Mouse (Mus musculus) midbrain, postnatal 0 days (tissue): ENCODE measurements around the gene Cyren. TPM values are rescaled to one million over a fixed set of nuclear protein-coding genes. Genes with fewer than 3 reads are reported as not detected.

ENCODE experiments used
- ATAC-seq: fragments of 200-750 bp; cut with Nextera tagmentation; 2 replicates; pipeline ENCODE4 v1.8.0; 2017; ENCODE audit warnings: moderate number of reproducible peaks, mild to moderate bottlenecking, moderate TSS enrichment, moderate library complexity; ENCODE audit not compliant: low FRiP score
- DNase-seq: peaks from one replicate; pipeline ENCODE4 v3.0.0-alpha.2; 2015; ENCODE audit warnings: low spot score
- H3K27ac ChIP-seq: fragments of 300-500 bp; sonication (generic); 2 replicates; pipeline ENCODE4 v1.5.1; 2014; ENCODE audit warnings: low read depth, mild to moderate bottlenecking, low read length, mixed read lengths
- H3K27me3 ChIP-seq: fragments of 300-500 bp; sonication (generic); 2 replicates; pipeline ENCODE4 v1.6.1; 2014; ENCODE audit warnings: low read length, control low read depth, mixed read lengths; ENCODE audit not compliant: insufficient read depth
- H3K36me3 ChIP-seq: fragments of 300-500 bp; sonication (generic); 2 replicates; pipeline ENCODE4 v1.6.1; 2014; ENCODE audit warnings: low read length, control low read depth, mixed read lengths; ENCODE audit not compliant: insufficient read depth
- H3K4me1 ChIP-seq: fragments of 300-500 bp; sonication (generic); 2 replicates; pipeline ENCODE4 v1.6.1; 2014; ENCODE audit warnings: mild to moderate bottlenecking, control low read depth, antibody characterized with exemption, low read length, mixed read lengths; ENCODE audit not compliant: insufficient read depth
- H3K4me2 ChIP-seq: fragments of 300-500 bp; sonication (generic); 2 replicates; pipeline ENCODE4 v1.6.1; 2014; ENCODE audit warnings: low read depth, mild to moderate bottlenecking, low read length, mixed read lengths; ENCODE audit not compliant: poor library complexity, severe bottlenecking
- H3K4me3 ChIP-seq: fragments of 300-500 bp; sonication (generic); 2 replicates; pipeline ENCODE4 v1.5.1; 2014; ENCODE audit warnings: low read depth, mild to moderate bottlenecking, low read length, moderate library complexity
- H3K9ac ChIP-seq: fragments of 300-500 bp; sonication (generic); replicated peaks from 2 replicates; pipeline ENCODE4 v1.6.1; 2014; ENCODE audit warnings: mild to moderate bottlenecking, low read length, moderate library complexity, mixed read lengths; ENCODE audit not compliant: poor library complexity, severe bottlenecking
- H3K9me3 ChIP-seq: fragments of 300-500 bp; sonication (generic); 2 replicates; pipeline ENCODE4 v1.6.1; 2016; ENCODE audit warnings: low read length, control low read depth
- CTCF ChIP-seq: IDR thresholded peaks from 2 replicates; pipeline ENCODE4 v1.5.1; 2016; ENCODE audit warnings: antibody characterized with exemption, mild to moderate bottlenecking
- WGBS: fragments of 180-500 bp; shearing (Covaris S2); extraction: QIAGEN DNeasy Blood & Tissue Kit; methylation state at CpG from one replicate; pipeline ENCODE4 v1.1.7; 2014; 5-methylcytosine and 5-hydroxymethylcytosine counted together
- polyA plus RNA-seq: library from polyadenylated mRNA; unstranded; fragments of >200 nt; fragmentation: Nextera tagmentation; extraction: Ambion mirVana; gene quantifications from 2 replicates; pipeline ENCODE4 v1.2.1, GENCODE M21; 2015
- total RNA-seq: library from RNA; depleted of rRNA; stranded (reverse); fragments of >200 nt; gene quantifications from 2 replicates; pipeline ENCODE4 v1.2.3, GENCODE M21; 2014

The Cyren gene
- total and polyA plus RNA-seq, 2 experiments from 2014 or later = 4.9 to 6.0 TPM

DNA sequence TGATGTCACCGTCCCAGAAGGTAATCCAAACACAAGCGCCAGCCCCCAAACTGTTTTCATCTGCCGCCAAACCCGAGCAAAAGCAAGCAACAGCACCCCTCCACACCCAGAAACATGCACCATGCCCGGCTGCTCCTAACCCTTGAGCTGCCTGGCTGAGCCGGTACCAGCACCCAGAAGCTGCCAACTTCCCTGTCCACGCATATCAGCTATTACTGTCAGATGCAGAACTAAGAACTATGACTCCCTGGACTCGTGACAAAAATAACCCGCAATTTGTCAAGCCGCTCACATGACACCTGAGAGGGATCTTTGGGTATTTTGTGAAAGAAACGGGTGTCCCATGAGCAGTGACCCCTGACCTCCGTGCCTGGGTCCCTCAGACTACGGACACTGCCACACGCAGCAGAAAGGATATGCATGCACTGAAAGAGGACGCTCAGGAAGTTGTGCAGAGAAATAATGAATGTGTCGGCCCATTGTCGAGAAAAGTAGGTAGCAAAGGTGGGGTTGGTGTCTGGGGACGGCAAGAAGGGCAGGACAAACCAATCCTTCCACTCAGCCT is 29.9 kb upstream of the Cyren start:
- Histone ChIP-seq H3K9ac (no peak overlapping the region), H3K27ac (no peak overlapping the region), H3K4me3 (no peak overlapping the region), H3K4me1 (peaks cover 7% of the 10 kb centered on the region; the same call in 1 of the 2 replicates), H3K36me3 (peaks cover 42% of the 10 kb centered on the region), H3K9me3 (no peaks in the 10 kb centered on the region), H3K27me3 (no peaks in the 10 kb centered on the region), H3K4me2 (no peak overlapping the region)
- no peak for DNase-seq
- TF ChIP-seq CTCF = no peak
- 91% methylated on average over 18 of the region's 18 CpGs for WGBS
- no peak for ATAC-seq

GRCm38 (mm10) chr6:34907121-34907614 is 29.3 kb upstream of the Cyren start:
- peaks cover 7% of the 10 kb centered on the region; the same call in 1 of the 2 replicates for H3K4me1 ChIP-seq
- no peak overlapping the region for H3K27ac ChIP-seq
- ATAC-seq = no peak
- no peaks in the 10 kb centered on the region for H3K9me3 ChIP-seq
- H3K9ac ChIP-seq = no peak overlapping the region
- no peak overlapping the region for H3K4me2 ChIP-seq
- H3K4me3 ChIP-seq = no peak overlapping the region
- 83% methylated on average over 2 of the region's 2 CpGs for WGBS
- DNase-seq = no peak
- no peak for TF ChIP-seq CTCF
- peaks cover 48% of the 10 kb centered on the region for H3K36me3 ChIP-seq
- no peaks in the 10 kb centered on the region for H3K27me3 ChIP-seq

GRCm38 (mm10) chr6:34906661-34907060 is 28.8 kb upstream of the Cyren start:
- peaks cover 7% of the 10 kb centered on the region; the same call in 1 of the 2 replicates for H3K4me1 ChIP-seq
- H3K36me3 ChIP-seq = peaks cover 53% of the 10 kb centered on the region
- no peak for TF ChIP-seq CTCF
- no peaks in the 10 kb centered on the region for H3K9me3 ChIP-seq
- H3K9ac ChIP-seq = no peak overlapping the region
- no peak overlapping the region for H3K4me2 ChIP-seq
- DNase-seq = peak; percentile 19
- no peak overlapping the region for H3K4me3 ChIP-seq
- 87% methylated on average over 4 of the region's 4 CpGs for WGBS
- no peaks in the 10 kb centered on the region for H3K27me3 ChIP-seq
- ATAC-seq = no peak
- H3K27ac ChIP-seq = no peak overlapping the region

GRCm38 (mm10) chr6:34906125-34906524 is 28.3 kb upstream of the Cyren start:
- 87% methylated on average over 2 of the region's 2 CpGs for WGBS
- Histone ChIP-seq H3K27ac (no peak overlapping the region), H3K36me3 (peaks cover 58% of the 10 kb centered on the region)

DNA sequence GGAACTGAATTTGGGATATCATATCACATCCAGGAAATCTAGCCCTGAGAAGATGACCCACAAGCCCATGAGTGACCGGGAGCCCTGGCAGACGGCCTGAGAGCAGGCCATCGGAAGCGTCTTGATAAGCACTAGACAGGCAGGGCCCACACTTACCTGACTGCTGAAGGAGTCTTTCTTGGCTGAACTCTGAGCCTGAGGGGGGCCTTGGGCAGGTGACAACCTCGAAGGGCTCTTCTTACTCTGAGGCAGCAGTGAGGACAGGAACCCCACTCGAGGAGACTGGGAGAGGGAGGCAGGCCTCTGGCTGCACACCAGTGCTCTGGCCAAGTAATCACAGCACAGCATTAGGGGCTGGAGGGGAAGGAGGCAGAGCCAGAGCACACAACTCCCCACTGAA is 26.5 kb upstream of the Cyren start:
- TF ChIP-seq CTCF = no peak
- no peak overlapping the region for H3K9ac ChIP-seq
- peaks cover 68% of the 10 kb centered on the region for H3K36me3 ChIP-seq
- no peak overlapping the region for H3K4me3 ChIP-seq
- WGBS = 94% methylated on average over 6 of the region's 6 CpGs
- no peaks in the 10 kb centered on the region for H3K4me1 ChIP-seq
- ATAC-seq (no peak), DNase-seq (no peak)
- no peaks in the 10 kb centered on the region for H3K27me3 ChIP-seq
- H3K9me3 ChIP-seq = no peaks in the 10 kb centered on the region
- H3K4me2 ChIP-seq = no peak overlapping the region
- no peak overlapping the region for H3K27ac ChIP-seq

More at GRCm38 (mm10) chr6:34906125-34906524, 28.3 kb upstream of the Cyren start:
- no peak overlapping the region for H3K4me3 ChIP-seq
- H3K4me2 ChIP-seq = no peak overlapping the region
- ATAC-seq (no peak), DNase-seq (no peak)
- H3K9ac ChIP-seq = no peak overlapping the region
- no peaks in the 10 kb centered on the region for H3K9me3 ChIP-seq
- no peaks in the 10 kb centered on the region for H3K27me3 ChIP-seq
- H3K4me1 ChIP-seq = peaks cover 7% of the 10 kb centered on the region; the same call in 1 of the 2 replicates
- TF ChIP-seq CTCF = peak; percentile 13; the same call in 1 of the 2 replicates

- no peaks in the 10 kb centered on the region for H3K4me1 ChIP-seq
- 93% methylated on average over 10 of the region's 10 CpGs for WGBS
- no peak for DNase-seq
- H3K27me3 ChIP-seq = no peaks in the 10 kb centered on the region
- H3K4me3 ChIP-seq = no peak overlapping the region
- H3K4me2 ChIP-seq = no peak overlapping the region
- H3K36me3 ChIP-seq = peaks cover 70% of the 10 kb centered on the region
- no peak overlapping the region for H3K27ac ChIP-seq
- ATAC-seq = no peak
- TF ChIP-seq CTCF = no peak
- no peak overlapping the region for H3K9ac ChIP-seq
- no peaks in the 10 kb centered on the region for H3K9me3 ChIP-seq
Observed at GRCm38 (mm10) chr6:34903851-34904250, 26.0 kb upstream of the Cyren start.
